Comparison of ENCODE assay signal across 17 mouse cellular contexts in genomic region chr2:164894048-164894447, GRCm38 (mm10). TPM values are rescaled to one million over a fixed set of nuclear protein-coding genes. Genes with fewer than 3 reads are reported as not detected.
DNase-seq lines count a peak whose midpoint lies in the region; ATAC-seq and TF ChIP-seq lines count a peak whose summit lies in the region.
"Had no signal": no experiment of that assay in that cellular context is flagged by ENCODE, and none has a peak within 500 bp of the region (broad histone marks: within the 10 kb centered on the region; RNA-seq: fewer than 3 reads in every experiment).

No protein-coding gene starts in this region.

- H3K27ac ChIP-seq in gastrocnemius, adult 2 months = peak overlapping the region; percentile 85
- H3K27ac ChIP-seq in kidney, postnatal 0 days = no peak overlapping the region
- H3K27ac ChIP-seq in bone marrow, adult 2 months (ENCODE audit: control insufficient read depth, insufficient read depth, low read depth, low read length, poor library complexity) = no peak overlapping the region
- H3K27ac ChIP-seq: forebrain, embryonic 10.5 days; kidney, embryonic 15.5 days; liver, embryonic 13.5 days had no signal

- intact Hi-C loops in gastrocnemius, adult 2 months (cut with DNase I) = no loop called here

- peak; percentile 27 for DNase-seq in gastrocnemius, adult 2 months
- no peak for DNase-seq in gastrocnemius, postnatal 25 days
- DNase-seq in kidney, postnatal 0 days (ENCODE audit: low spot score) = peak; percentile 40
- no peak for DNase-seq in kidney, postnatal 10 days
- peak; percentile 57 for DNase-seq in MN1 (ENCODE audit: low spot score)
- no peak for DNase-seq in right cerebral cortex, postnatal 10 days (ENCODE audit: low spot score in 2 of 2)
- DNase-seq: cerebellum, adult 9-10 months; gastrocnemius, postnatal 14 days; heart, postnatal 36 days; liver, embryonic 13.5 days; midbrain, embryonic 14.5 days; spleen, adult 18-20 months; thymus, adult 2 months had no signal

- H3K36me3 ChIP-seq in kidney, postnatal 0 days (ENCODE audit: insufficient read depth, low read length) = peaks cover 89% of the 10 kb centered on the region

- H3K4me3 ChIP-seq in gastrocnemius, adult 2 months = no peak overlapping the region
- H3K4me3 ChIP-seq in kidney, postnatal 0 days (replicated peaks; ENCODE audit: low read depth, low read length) = no peak overlapping the region
- no peak overlapping the region for H3K4me3 ChIP-seq in bone marrow, adult 2 months (replicated peaks; ENCODE audit: control insufficient read depth, low read depth, low read length)
- H3K4me3 ChIP-seq: forebrain, embryonic 10.5 days; heart, embryonic 12.5 days; kidney, embryonic 15.5 days; liver, embryonic 13.5 days had no signal

- no peak for ATAC-seq in kidney, postnatal 0 days (replicated peaks; ENCODE audit: low FRiP score, low read depth)

- H3K27me3 ChIP-seq in kidney, postnatal 0 days (ENCODE audit: insufficient read depth, low read length) = no peaks in the 10 kb centered on the region
- H3K27me3 ChIP-seq: heart, embryonic 12.5 days; kidney, embryonic 15.5 days; liver, embryonic 13.5 days had no signal

- TF ChIP-seq CTCF in gastrocnemius, adult 2 months (IDR thresholded peaks at IDR 0.05) = no peak
- peak; percentile 35; the same call in 1 of the 2 replicates for TF ChIP-seq CTCF in kidney, postnatal 0 days (IDR thresholded peaks at IDR 0.05; ENCODE audit: low read depth)
- TF ChIP-seq CTCF in bone marrow, adult 2 months (IDR thresholded peaks at IDR 0.05; ENCODE audit: control insufficient read depth, insufficient read depth, low read length) = 0 out of 2 replicates have a peak, but pooled peaks have one; percentile 9

- H3K9ac ChIP-seq in kidney, postnatal 0 days (ENCODE audit: low read depth, low read length) = no peak overlapping the region
- H3K9ac ChIP-seq: heart, embryonic 12.5 days; kidney, embryonic 15.5 days; liver, embryonic 13.5 days had no signal

- H3K4me1 ChIP-seq in kidney, postnatal 0 days (replicated peaks; ENCODE audit: insufficient read depth, low read length) = no peaks in the 10 kb centered on the region
- no peaks in the 10 kb centered on the region for H3K4me1 ChIP-seq in bone marrow, adult 2 months (ENCODE audit: control insufficient read depth, insufficient read depth, low read length)
- H3K4me1 ChIP-seq: forebrain, embryonic 10.5 days; heart, embryonic 12.5 days had no signal

- H3K9me3 ChIP-seq in kidney, postnatal 0 days (replicated peaks; ENCODE audit: low read length) = no peaks in the 10 kb centered on the region
- H3K9me3 ChIP-seq: forebrain, embryonic 10.5 days; kidney, embryonic 15.5 days; liver, embryonic 13.5 days had no signal

- TF ChIP-seq POLR2A in bone marrow, adult 2 months (IDR thresholded peaks at IDR 0.05; ENCODE audit: borderline replicate concordance, control insufficient read depth, low read depth, low read length) = no peak

- 60% methylated on average over 5 of the region's 5 CpGs for WGBS in kidney, postnatal 0 days
- WGBS in bone marrow, adult 2 months = 79% methylated on average over 5 of the region's 5 CpGs

- no peak overlapping the region for H3K4me2 ChIP-seq in kidney, postnatal 0 days (ENCODE audit: low read length)
- H3K4me2 ChIP-seq: heart, embryonic 12.5 days; kidney, embryonic 15.5 days; liver, embryonic 13.5 days had no signal

RNA-seq across cellular contexts. Expression of gene Pcif1, which starts 14.9 kb away (rescaled TPM):
- total RNA-seq in gastrocnemius, adult 2 months (2021) = 10 to 100 TPM; 25.6 TPM
- total RNA-seq in gastrocnemius, postnatal 25 days (2021) = 10 to 100 TPM; 21.0 to 25.8 TPM
- polyA plus RNA-seq in kidney, postnatal 0 days (2015; fragmentation: Nextera tagmentation; extraction: Ambion mirVana) = 70.0 and 76.5 TPM in 2 replicates
- polyA plus RNA-seq in bone marrow, adult 2 months (2011; ENCODE audit: insufficient read depth, insufficient read length, low replicate concordance, missing spikeins) = 24.8 and 31.6 TPM in 2 replicates

RNA-seq across cellular contexts. Expression of gene Zfp335, which starts 17.5 kb away (rescaled TPM):
- total RNA-seq in gastrocnemius, adult 2 months (2021) = 10 to 100 TPM in 1 of 2 experiments, 1 to 10 TPM in 1; 9.7 to 10.5 TPM
- 1 to 10 TPM; 8.2 to 9.2 TPM for total RNA-seq in gastrocnemius, postnatal 25 days (2021)
- 7.5 and 7.6 TPM in 2 replicates for polyA plus RNA-seq in kidney, postnatal 0 days (2015; fragmentation: Nextera tagmentation; extraction: Ambion mirVana)
- polyA plus RNA-seq in bone marrow, adult 2 months (2011; ENCODE audit: insufficient read depth, insufficient read length, low replicate concordance, missing spikeins) = 17.1 and 35.2 TPM in 2 replicates

RNA-seq across cellular contexts. Expression of gene Pltp, which starts 36.5 kb away (rescaled TPM):
- 10 to 100 TPM; 11.4 to 20.1 TPM for total RNA-seq in gastrocnemius, adult 2 months (2021)
- total RNA-seq in gastrocnemius, postnatal 25 days (2021) = 10 to 100 TPM; 14.8 to 18.6 TPM
- 43.9 and 45.4 TPM in 2 replicates for polyA plus RNA-seq in kidney, postnatal 0 days (2015; fragmentation: Nextera tagmentation; extraction: Ambion mirVana)
- polyA plus RNA-seq in bone marrow, adult 2 months (2011; ENCODE audit: insufficient read depth, insufficient read length, low replicate concordance, missing spikeins) = 2.4 and 6.5 TPM in 2 replicates

RNA-seq across cellular contexts. Expression of gene Mmp9, which starts 46.5 kb away (rescaled TPM):
- 1 to 10 TPM in 1 of 2 experiments, under 1 TPM in 1; 0.46 to 1.1 TPM for total RNA-seq in gastrocnemius, adult 2 months (2021)
- total RNA-seq in gastrocnemius, postnatal 25 days (2021) = 1 to 10 TPM in 1 of 2 experiments, under 1 TPM in 1; 0.64 to 1.4 TPM
- polyA plus RNA-seq in kidney, postnatal 0 days (2015; fragmentation: Nextera tagmentation; extraction: Ambion mirVana) = 1.7 and 1.9 TPM in 2 replicates
- polyA plus RNA-seq in bone marrow, adult 2 months (2011; ENCODE audit: insufficient read depth, insufficient read length, low replicate concordance, missing spikeins) = 173 and 363 TPM in 2 replicates

Comparison
In these comparisons a context has a peak if more than half of its experiments do, and no peak if none do; other contexts are left out.
1. DNase-seq: peak in gastrocnemius, adult 2 months (single experiment), kidney, postnatal 0 days (single experiment) and MN1 (single experiment); none in gastrocnemius, postnatal 25 days (single experiment), kidney, postnatal 10 days (single experiment) and right cerebral cortex, postnatal 10 days (0 of 2).